Mouse (Mus musculus): ENCODE measurements around the gene 3110021N24Rik.
A peak's percentile ranks its signal among the peaks of the same experiment; 100 is the strongest.

3110021N24Rik gene

GRCm38 (mm10) chr4:108796701-108797100, 77.3 kb downstream of the 3110021N24Rik start:
- DNase-seq (ENCODE audit: low spot score in 2 of 2), result no peak

GRCm38 (mm10) chr4:108798083-108798830, 78.8 kb downstream of the 3110021N24Rik start:
- DNase-seq (ENCODE audit: low spot score in 2 of 2), result peak; percentile 37 to 77

GRCm38 (mm10) chr4:108803535-108803934, 84.1 kb downstream of the 3110021N24Rik start:
- DNase-seq (ENCODE audit: low spot score in 2 of 2), result no peak

- DNase-seq (ENCODE audit: low spot score in 2 of 2), result no peak
These were observed 91.7 kb downstream of the 3110021N24Rik start for GRCm38 (mm10) chr4:108811142-108811541.

GRCm38 (mm10) chr4:108811550-108811949, 92.1 kb downstream of the 3110021N24Rik start:
- no peak for DNase-seq (ENCODE audit: low spot score in 2 of 2)

GRCm38 (mm10) chr4:108825677-108826076, 106.2 kb downstream of the 3110021N24Rik start:
- no peak for DNase-seq (ENCODE audit: low spot score in 2 of 2)

GRCm38 (mm10) chr4:108826096-108826495, 106.6 kb downstream of the 3110021N24Rik start:
- DNase-seq (ENCODE audit: low spot score in 2 of 2), result no peak

- no peak for DNase-seq (ENCODE audit: low spot score in 2 of 2)
These were observed 107.2 kb downstream of the 3110021N24Rik start for GRCm38 (mm10) chr4:108826643-108827042.

GRCm38 (mm10) chr4:108830698-108831097, 111.2 kb downstream of the 3110021N24Rik start:
- DNase-seq (ENCODE audit: low spot score in 2 of 2), result no peak

All from spleen, postnatal 10 days (tissue).